Mouse (Mus musculus) liver, adult 2 months (tissue): ENCODE measurements around the gene Gpr55. TPM values are rescaled to one million over a fixed set of nuclear protein-coding genes. Genes with fewer than 3 reads are reported as not detected.

ENCODE experiments used
- DNase-seq: peaks from one replicate; pipeline ENCODE4 v3.0.0-alpha.2; 2011; ENCODE audit warnings: low read depth, low spot score; ENCODE audit errors: extremely low read depth
- H3K27ac ChIP-seq: fragments of 200-500 bp; replicated peaks from 2 replicates; pipeline ENCODE4 v1.5.1; 2012; ENCODE audit warnings: low read depth, mild to moderate bottlenecking, control low read depth, inconsistent platforms, low read length; ENCODE audit not compliant: insufficient read depth
- H3K27me3 ChIP-seq: fragments of 200-500 bp; 2 replicates; pipeline ENCODE4 v1.6.1; 2012; ENCODE audit warnings: mild to moderate bottlenecking, moderate library complexity, low read length, inconsistent platforms; ENCODE audit not compliant: control insufficient read depth, insufficient read depth
- H3K36me3 ChIP-seq: fragments of 200-500 bp; 2 replicates; pipeline ENCODE4 v1.6.1; 2012; ENCODE audit warnings: low read length, inconsistent platforms; ENCODE audit not compliant: control insufficient read depth, insufficient read depth
- H3K4me1 ChIP-seq: fragments of 200-500 bp; 2 replicates; pipeline ENCODE4 v1.6.1; 2011; ENCODE audit warnings: low read length; ENCODE audit not compliant: control insufficient read depth, insufficient read depth
- H3K4me3 ChIP-seq: fragments of 200-500 bp; 2 replicates; pipeline ENCODE4 v1.5.1; 2011; ENCODE audit warnings: low read depth, mild to moderate bottlenecking, control low read depth, low read length, moderate library complexity; ENCODE audit not compliant: insufficient read depth
- H3K79me2 ChIP-seq: fragments of 200-500 bp; 2 replicates; pipeline ENCODE4 v1.6.1; 2012; ENCODE audit warnings: inconsistent platforms, mild to moderate bottlenecking, low read length, moderate library complexity; ENCODE audit not compliant: control insufficient read depth, insufficient read depth
- H3K9ac ChIP-seq: fragments of 200-500 bp; 2 replicates; pipeline ENCODE4 v1.6.1; 2012; ENCODE audit warnings: low read depth, mild to moderate bottlenecking, control low read depth, inconsistent platforms, low read length
- CTCF ChIP-seq: fragments of 200-500 bp; IDR thresholded peaks from 2 replicates; pipeline ENCODE4 v1.5.1; 2011; ENCODE audit warnings: low read depth, low read length, control low read depth
- POLR2A ChIP-seq: fragments of 200-500 bp; IDR thresholded peaks from 2 replicates; pipeline ENCODE4 v1.6.1; 2011; ENCODE audit warnings: low read length, control low read depth; ENCODE audit not compliant: insufficient read depth; ENCODE audit errors: extremely low read depth
- WGBS: fragments of 180-500 bp; shearing (Covaris S2); methylation state at CpG from one replicate; pipeline ENCODE4 v1.1.7; 2018; 5-methylcytosine and 5-hydroxymethylcytosine counted together
- polyA plus RNA-seq: library from polyadenylated mRNA; depleted of rRNA; stranded (reverse); fragments of >200 nt; gene quantifications from 2 replicates; pipeline ENCODE4 v1.2.3, GENCODE M21; 2012
- total RNA-seq: library from RNA; depleted of rRNA; stranded (reverse); fragments of >200 nt; gene quantifications from 2 replicates; pipeline ENCODE4 v1.2.3, GENCODE M21; 2014

The Gpr55 gene
- total and polyA plus RNA-seq, 2 experiments: 0.04 to 0.09 TPM

DNA sequence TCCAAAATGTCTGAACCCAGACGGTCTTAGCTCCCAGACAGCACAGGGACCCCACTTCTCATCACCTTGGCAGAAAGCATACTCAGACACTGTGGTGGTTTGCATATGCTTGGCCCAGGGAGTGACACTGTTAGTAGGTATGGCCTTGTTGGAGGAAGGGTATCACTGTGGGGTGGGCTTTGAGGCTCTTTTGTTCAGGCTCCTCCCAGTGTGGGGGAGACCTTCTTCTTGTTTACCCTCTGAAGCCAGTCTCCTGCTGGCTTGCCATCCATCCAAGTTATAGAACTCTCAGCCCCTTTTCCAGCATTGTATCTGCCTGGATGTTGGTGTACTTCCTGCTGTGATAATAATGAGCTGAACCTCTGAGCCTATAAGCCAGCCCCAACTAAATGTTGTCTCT lies 8.3 kb upstream of the Gpr55 start:
- no peak for TF ChIP-seq POLR2A
- TF ChIP-seq CTCF: no peak
- no peaks in the 10 kb centered on the region for H3K27me3 ChIP-seq
- H3K4me1 ChIP-seq: no peaks in the 10 kb centered on the region
- H3K4me3 ChIP-seq: no peak overlapping the region
- H3K27ac ChIP-seq: no peak overlapping the region
- 97% methylated on average over 1 of the region's 1 CpGs for WGBS
- no peak overlapping the region for H3K9ac ChIP-seq
- H3K79me2 ChIP-seq: no peaks in the 10 kb centered on the region
- H3K36me3 ChIP-seq: no peaks in the 10 kb centered on the region
- no peak for DNase-seq

DNA sequence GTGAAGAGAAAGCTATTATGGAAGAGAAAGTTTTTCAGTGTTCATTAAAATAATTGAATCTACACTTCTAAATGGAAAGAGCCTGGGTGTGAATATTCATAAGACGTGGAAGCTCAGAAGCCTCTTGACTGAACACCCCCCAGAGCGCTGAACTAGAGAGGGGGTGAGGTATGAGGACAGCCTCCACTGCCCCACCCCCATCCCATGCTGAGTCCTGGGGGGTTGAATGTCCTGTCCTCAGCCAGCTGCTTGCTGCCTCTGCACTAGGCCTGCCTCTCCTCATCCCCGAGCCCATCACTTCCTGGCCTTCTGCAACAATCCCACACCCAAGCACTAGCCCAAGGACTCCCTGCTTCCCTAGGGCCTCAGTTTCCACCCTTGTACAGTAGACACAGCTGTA lies 5.0 kb upstream of the Gpr55 start:
- no peak overlapping the region for H3K4me3 ChIP-seq
- no peaks in the 10 kb centered on the region for H3K4me1 ChIP-seq
- no peak overlapping the region for H3K27ac ChIP-seq
- no peaks in the 10 kb centered on the region for H3K36me3 ChIP-seq
- no peaks in the 10 kb centered on the region for H3K79me2 ChIP-seq
- DNase-seq: no peak
- TF ChIP-seq POLR2A: no peak
- TF ChIP-seq CTCF: no peak
- H3K9ac ChIP-seq: no peak overlapping the region
- 97% methylated on average over 3 of the region's 3 CpGs for WGBS
- no peaks in the 10 kb centered on the region for H3K27me3 ChIP-seq

DNA sequence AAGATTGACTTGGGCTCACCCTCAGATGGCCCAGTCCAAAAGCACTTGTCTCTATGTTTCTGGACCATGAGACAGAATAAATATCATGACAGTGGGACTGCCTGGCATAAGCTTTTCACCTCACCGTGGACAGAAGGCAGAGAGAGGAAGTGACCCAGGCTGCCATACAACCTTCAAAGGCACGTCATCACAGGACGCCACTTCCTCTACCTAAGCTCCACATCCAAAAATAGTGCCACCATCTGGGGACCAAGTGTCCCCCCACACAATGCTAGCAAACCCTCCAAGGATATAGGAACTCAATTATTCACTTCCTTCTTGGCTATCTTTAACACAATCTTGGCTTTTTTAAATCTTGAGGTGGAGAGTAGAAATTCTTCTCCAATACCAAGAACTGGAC lies 1.3 kb upstream of the Gpr55 start:
- H3K9ac ChIP-seq: no peak overlapping the region
- H3K4me1 ChIP-seq: peaks cover 13% of the 10 kb centered on the region
- 85% methylated on average over 3 of the region's 3 CpGs for WGBS
- H3K27ac ChIP-seq: no peak overlapping the region
- no peaks in the 10 kb centered on the region for H3K36me3 ChIP-seq
- no peak for DNase-seq
- no peaks in the 10 kb centered on the region for H3K79me2 ChIP-seq
- H3K27me3 ChIP-seq: no peaks in the 10 kb centered on the region
- H3K4me3 ChIP-seq: no peak overlapping the region
- TF ChIP-seq POLR2A: no peak
- TF ChIP-seq CTCF: no peak

DNA sequence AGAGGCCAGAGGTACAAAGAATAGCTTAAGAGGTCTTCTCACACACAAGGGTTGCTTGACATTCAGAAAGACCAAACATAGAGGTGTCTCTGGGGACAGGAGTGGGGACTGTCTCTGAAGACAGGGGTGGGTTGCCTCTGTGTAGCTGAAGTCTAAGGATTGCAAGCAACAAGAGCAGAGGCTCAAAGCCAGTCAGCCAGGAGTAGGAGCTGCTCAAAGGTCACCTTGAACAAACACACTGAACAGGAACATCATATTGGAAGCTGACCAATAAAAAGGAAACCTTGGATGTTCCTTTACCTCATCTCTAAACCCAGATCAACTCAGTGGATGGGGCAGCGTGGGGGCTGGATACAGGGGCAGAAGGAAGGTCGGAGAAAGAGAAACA lies 924 bp downstream of the Gpr55 start:
- no peak overlapping the region for H3K4me3 ChIP-seq
- no peaks in the 10 kb centered on the region for H3K79me2 ChIP-seq
- no peak overlapping the region for H3K27ac ChIP-seq
- 15% methylated on average over 2 of the region's 2 CpGs for WGBS
- H3K9ac ChIP-seq: no peak overlapping the region
- TF ChIP-seq POLR2A (no peak), CTCF (no peak)
- peaks cover 13% of the 10 kb centered on the region for H3K4me1 ChIP-seq
- no peaks in the 10 kb centered on the region for H3K36me3 ChIP-seq
- H3K27me3 ChIP-seq: no peaks in the 10 kb centered on the region
- peak; percentile 78 for DNase-seq

DNA sequence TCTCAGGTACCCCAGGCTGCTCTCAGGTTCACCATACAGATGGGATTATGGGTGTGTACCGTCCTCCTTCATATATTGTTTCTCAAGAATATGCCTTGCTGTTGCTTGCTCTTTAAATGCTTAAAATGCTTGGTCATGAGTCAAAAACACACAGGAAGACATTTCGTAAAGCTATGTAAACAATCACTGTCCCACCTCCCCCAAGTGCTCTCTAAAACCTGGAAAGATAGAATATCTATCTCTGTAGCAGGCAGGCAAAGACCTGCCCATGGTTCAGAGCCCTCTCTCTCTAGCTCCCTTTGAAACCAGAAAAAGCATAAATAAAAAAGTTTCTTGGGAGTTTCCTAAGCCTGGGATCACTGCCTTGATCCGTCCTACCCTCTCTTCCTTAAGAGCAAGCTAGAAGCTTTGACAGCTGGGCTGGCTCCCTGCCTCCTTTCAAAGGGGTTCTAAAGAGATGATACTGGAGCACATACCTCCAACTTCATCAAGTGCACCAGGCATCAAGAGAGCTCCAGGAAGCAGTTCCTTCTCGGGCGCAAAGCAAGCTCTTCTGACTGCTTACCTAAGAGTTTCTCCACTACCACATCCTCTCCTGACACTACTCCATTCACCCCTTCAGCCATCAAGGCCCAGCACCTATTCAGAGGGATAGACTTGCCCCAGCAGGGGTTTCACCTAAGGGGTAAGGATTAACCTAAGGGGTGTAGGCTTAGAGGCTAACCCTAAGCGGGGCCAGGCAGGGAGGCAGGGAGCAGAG lies 1.5 kb downstream of the Gpr55 start:
- Histone ChIP-seq H3K27ac (no peak overlapping the region), H3K79me2 (no peaks in the 10 kb centered on the region), H3K9ac (no peak overlapping the region), H3K4me3 (no peak overlapping the region), H3K36me3 (no peaks in the 10 kb centered on the region), H3K4me1 (peaks cover 13% of the 10 kb centered on the region), H3K27me3 (no peaks in the 10 kb centered on the region)
- DNase-seq: peak; percentile 39
- WGBS: 44% methylated on average over 6 of the region's 6 CpGs
- TF ChIP-seq CTCF (no peak), POLR2A (no peak)

DNA sequence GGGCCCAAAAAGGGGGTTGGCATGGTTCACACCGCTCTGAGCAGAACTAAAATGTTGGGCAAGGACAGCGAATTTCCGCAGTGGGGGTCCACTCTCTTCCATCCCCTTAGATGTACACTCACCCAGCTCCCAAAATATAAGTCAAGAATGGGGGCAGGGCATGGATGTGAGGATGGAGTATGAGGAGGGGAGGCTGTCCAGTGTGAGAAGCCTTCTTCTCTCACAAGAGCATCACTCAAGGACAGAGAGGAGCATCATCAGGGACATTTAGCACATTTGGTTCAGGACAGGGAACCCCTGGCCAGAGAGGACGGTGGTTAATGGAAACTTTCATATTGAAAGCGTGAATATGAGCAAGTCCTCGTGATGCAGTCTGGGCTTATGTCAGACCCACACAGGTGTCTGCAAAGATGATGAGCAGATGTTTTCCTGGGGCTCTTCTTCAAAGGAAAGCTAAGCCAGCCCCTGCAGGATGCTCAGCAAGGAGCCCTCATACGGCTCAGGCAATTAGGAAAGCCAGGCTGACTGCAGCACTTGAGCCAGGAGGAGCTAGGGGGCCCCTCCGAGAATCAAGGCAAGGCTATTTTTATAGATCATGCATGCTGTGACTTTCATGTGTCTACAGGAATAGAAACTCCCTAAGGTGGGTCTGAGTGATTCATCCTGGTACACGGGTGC lies 2.7 kb downstream of the Gpr55 start:
- Histone ChIP-seq H3K79me2 (no peaks in the 10 kb centered on the region), H3K36me3 (no peaks in the 10 kb centered on the region), H3K4me1 (peaks cover 13% of the 10 kb centered on the region), H3K27me3 (no peaks in the 10 kb centered on the region), H3K9ac (no peak overlapping the region), H3K4me3 (no peak overlapping the region), H3K27ac (no peak overlapping the region)
- DNase-seq: no peak
- 90% methylated on average over 9 of the region's 9 CpGs for WGBS
- TF ChIP-seq POLR2A: no peak
- no peak for TF ChIP-seq CTCF
